Mouse (Mus musculus): ENCODE data around the gene Gm47955.

DNA sequence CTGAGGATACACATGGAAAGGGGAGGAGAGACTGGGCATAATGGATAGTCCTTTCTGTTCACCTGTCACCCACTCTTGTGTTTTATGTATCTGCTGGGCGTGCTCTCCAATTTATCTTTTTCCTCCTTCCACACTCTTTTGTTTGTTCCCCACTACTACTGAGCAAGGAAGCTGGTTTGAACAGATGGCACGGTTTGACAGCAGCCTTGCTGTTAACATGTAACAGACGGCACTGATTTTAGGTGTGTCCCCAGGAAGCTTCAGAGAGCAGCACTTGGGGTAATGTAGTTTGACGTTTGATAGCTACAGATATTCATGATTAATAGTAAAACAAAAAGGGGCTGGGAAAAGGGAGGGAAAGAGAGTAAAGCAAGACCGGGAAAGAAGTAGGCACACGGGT is 47.4 kb downstream of the Gm47955 start:
- TF ChIP-seq EP300 (IDR thresholded peaks at IDR 0.05; ENCODE audit: low read depth) (no peak), CTCF (IDR thresholded peaks at IDR 0.05; ENCODE audit: low read depth) (no peak)

All from heart, postnatal 0 days (tissue).